Mouse (Mus musculus) liver, adult 2 months (tissue): ENCODE results near the gene Glb1l2.

Experiments used
- CTCF ChIP-seq: fragments of 200-500 bp; IDR thresholded peaks from 2 replicates; pipeline ENCODE4 v1.5.1; 2011; ENCODE audit warnings: low read depth, low read length, control low read depth
- POLR2A ChIP-seq: fragments of 200-500 bp; IDR thresholded peaks from 2 replicates; pipeline ENCODE4 v1.6.1; 2011; ENCODE audit warnings: low read length, control low read depth; ENCODE audit not compliant: insufficient read depth; ENCODE audit errors: extremely low read depth

DNA sequence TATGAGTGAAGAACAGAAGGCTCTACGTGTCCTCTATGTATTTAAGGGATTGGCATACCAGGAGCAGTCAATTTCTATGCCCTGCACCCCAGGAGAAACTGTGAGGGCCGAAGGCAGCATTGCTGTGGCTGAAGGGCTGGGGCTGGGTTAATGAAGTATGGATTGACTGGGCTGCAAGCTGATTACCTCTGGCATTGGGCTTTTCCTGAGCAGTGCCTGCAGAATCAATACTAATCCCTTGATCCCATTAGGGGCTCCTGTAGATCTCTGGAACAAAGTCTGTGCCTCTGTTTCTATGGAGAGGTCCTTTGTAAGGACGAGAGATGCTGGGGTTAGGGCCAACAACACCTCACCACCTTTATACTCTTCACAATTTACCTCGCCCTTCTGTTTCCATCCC, 59.1 kb downstream of the Glb1l2 start:
- no peak for TF ChIP-seq CTCF
- TF ChIP-seq POLR2A, result no peak
